Mouse (Mus musculus) forebrain, embryonic 12.5 days (tissue): ENCODE results near the gene Ppy. TPM values are rescaled to one million over a fixed set of nuclear protein-coding genes. Genes with fewer than 3 reads are reported as not detected.

Experiments
- ATAC-seq: fragments of 200-750 bp; cut with Nextera tagmentation; 2 replicates; pipeline ENCODE4 v1.8.0; 2017; ENCODE audit warnings: moderate TSS enrichment; ENCODE audit not compliant: low FRiP score
- H3K27ac ChIP-seq: fragments of 300-500 bp; sonication (generic); 2 replicates; pipeline ENCODE4 v1.5.1; 2016; ENCODE audit warnings: mild to moderate bottlenecking
- H3K27me3 ChIP-seq: fragments of 300-500 bp; sonication (generic); 2 replicates; pipeline ENCODE4 v1.6.1; 2016; ENCODE audit warnings: mild to moderate bottlenecking
- H3K36me3 ChIP-seq: fragments of 300-500 bp; sonication (generic); replicated peaks from 2 replicates; pipeline ENCODE4 v1.6.1; 2016; ENCODE audit warnings: mild to moderate bottlenecking
- H3K4me1 ChIP-seq: fragments of 300-500 bp; sonication (generic); 2 replicates; pipeline ENCODE4 v1.6.1; 2016
- H3K4me2 ChIP-seq: fragments of 300-500 bp; sonication (generic); 2 replicates; pipeline ENCODE4 v1.6.1; 2016; ENCODE audit warnings: mild to moderate bottlenecking, moderate library complexity
- H3K4me3 ChIP-seq: fragments of 300-500 bp; sonication (generic); replicated peaks from 2 replicates; pipeline ENCODE4 v1.5.1; 2016; ENCODE audit warnings: mild to moderate bottlenecking
- H3K9ac ChIP-seq: fragments of 300-500 bp; sonication (generic); 2 replicates; pipeline ENCODE4 v1.6.1; 2016; ENCODE audit warnings: mild to moderate bottlenecking
- H3K9me3 ChIP-seq: fragments of 300-500 bp; sonication (generic); 2 replicates; pipeline ENCODE4 v1.6.1; 2016
- WGBS: fragments of 180-500 bp; shearing (Covaris S2); methylation state at CpG from one replicate; pipeline ENCODE4 v1.1.7; 2016; 5-methylcytosine and 5-hydroxymethylcytosine counted together
- polyA plus RNA-seq: library from polyadenylated mRNA; unstranded; fragments of >200 nt; fragmentation: Nextera tagmentation; extraction: Ambion mirVana; gene quantifications from 2 replicates; pipeline ENCODE4 v1.2.1, GENCODE M21; 2016

The Ppy gene
- polyA plus RNA-seq, 1 experiment from 2014 or later, result not detected

- Histone ChIP-seq H3K4me1 (peaks cover 64% of the 10 kb centered on the region), H3K27me3 (no peaks in the 10 kb centered on the region), H3K36me3 (peaks cover 13% of the 10 kb centered on the region), H3K9me3 (no peaks in the 10 kb centered on the region), H3K27ac (peak overlapping the region; percentile 96), H3K4me3 (peak overlapping the region; percentile 56), H3K4me2 (peak overlapping the region; percentile 86), H3K9ac (peak overlapping the region; percentile 64)
- no peak for ATAC-seq
- 13% methylated on average over 3 of the region's 3 CpGs for WGBS
Observed at GRCm38 (mm10) chr11:102086331-102086730, 14.8 kb downstream of the Ppy start.

GRCm38 (mm10) chr11:102084159-102084558 lies 17.0 kb downstream of the Ppy start:
- H3K4me3 ChIP-seq, result no peak overlapping the region

GRCm38 (mm10) chr11:102083193-102083592 lies 17.9 kb downstream of the Ppy start:
- Histone ChIP-seq H3K27ac (no peak overlapping the region), H3K4me3 (no peak overlapping the region), H3K36me3 (peaks cover 35% of the 10 kb centered on the region), H3K4me2 (peak overlapping the region; percentile 83), H3K4me1 (peaks cover 53% of the 10 kb centered on the region), H3K9me3 (no peaks in the 10 kb centered on the region), H3K27me3 (no peaks in the 10 kb centered on the region), H3K9ac (no peak overlapping the region)
- WGBS, result 44% methylated on average over 4 of the region's 4 CpGs
- no peak for ATAC-seq

More at GRCm38 (mm10) chr11:102084159-102084558, 17.0 kb downstream of the Ppy start:
- no peaks in the 10 kb centered on the region for H3K9me3 ChIP-seq
- peak overlapping the region; percentile 22; the same call in 1 of the 2 replicates for H3K27ac ChIP-seq
- peaks cover 26% of the 10 kb centered on the region for H3K36me3 ChIP-seq
- no peak overlapping the region for H3K4me2 ChIP-seq
- H3K27me3 ChIP-seq, result no peaks in the 10 kb centered on the region
- no peak for ATAC-seq
- 9% methylated on average over 7 of the region's 7 CpGs for WGBS
- no peak overlapping the region for H3K9ac ChIP-seq
- H3K4me1 ChIP-seq, result peaks cover 57% of the 10 kb centered on the region

- 3% methylated on average over 18 of the region's 18 CpGs for WGBS
- Histone ChIP-seq H3K9ac (peak overlapping the region; percentile 54), H3K36me3 (peaks cover 38% of the 10 kb centered on the region), H3K4me2 (peak overlapping the region; percentile 83), H3K9me3 (no peaks in the 10 kb centered on the region), H3K27ac (no peak overlapping the region), H3K27me3 (no peaks in the 10 kb centered on the region), H3K4me1 (peaks cover 53% of the 10 kb centered on the region), H3K4me3 (peak overlapping the region; percentile 40)
- ATAC-seq, result peak; percentile 89
Observed at GRCm38 (mm10) chr11:102082322-102082721, 18.8 kb downstream of the Ppy start.

GRCm38 (mm10) chr11:102073722-102074121 lies 27.4 kb downstream of the Ppy start:
- no peak for ATAC-seq
- Histone ChIP-seq H3K4me2 (no peak overlapping the region), H3K4me3 (no peak overlapping the region), H3K27ac (no peak overlapping the region), H3K9me3 (no peaks in the 10 kb centered on the region), H3K27me3 (no peaks in the 10 kb centered on the region), H3K9ac (no peak overlapping the region), H3K36me3 (peaks cover 33% of the 10 kb centered on the region), H3K4me1 (peaks cover 7% of the 10 kb centered on the region)
- 88% methylated on average over 14 of the region's 14 CpGs for WGBS

- peaks cover 26% of the 10 kb centered on the region for H3K36me3 ChIP-seq
- WGBS, result 88% methylated on average over 5 of the region's 5 CpGs
- no peaks in the 10 kb centered on the region for H3K27me3 ChIP-seq
- no peak overlapping the region for H3K4me2 ChIP-seq
- H3K4me3 ChIP-seq, result no peak overlapping the region
- H3K9ac ChIP-seq, result no peak overlapping the region
- peaks cover 7% of the 10 kb centered on the region for H3K4me1 ChIP-seq
- no peaks in the 10 kb centered on the region for H3K9me3 ChIP-seq
- ATAC-seq, result no peak
- H3K27ac ChIP-seq, result 0 out of 2 replicates have a peak overlapping the region, but pooled peaks have one; percentile 13
Observed at GRCm38 (mm10) chr11:102072729-102073128, 28.4 kb downstream of the Ppy start.

- peaks cover 7% of the 10 kb centered on the region for H3K4me1 ChIP-seq
- 8% methylated on average over 13 of the region's 13 CpGs for WGBS
- no peak for ATAC-seq
- H3K9ac ChIP-seq, result no peak overlapping the region
- H3K36me3 ChIP-seq, result peaks cover 13% of the 10 kb centered on the region
- H3K4me2 ChIP-seq, result peak overlapping the region; percentile 22; the same call in 1 of the 2 replicates
- no peaks in the 10 kb centered on the region for H3K9me3 ChIP-seq
- no peaks in the 10 kb centered on the region for H3K27me3 ChIP-seq
- 0 out of 2 replicates have a peak overlapping the region, but pooled peaks have one; percentile 25 for H3K27ac ChIP-seq
- H3K4me3 ChIP-seq, result no peak overlapping the region
Observed at GRCm38 (mm10) chr11:102070426-102070825, 30.7 kb downstream of the Ppy start.

- Histone ChIP-seq H3K9ac (no peak overlapping the region), H3K4me1 (peaks cover 7% of the 10 kb centered on the region), H3K9me3 (no peaks in the 10 kb centered on the region), H3K4me2 (no peak overlapping the region), H3K27me3 (no peaks in the 10 kb centered on the region), H3K27ac (no peak overlapping the region), H3K4me3 (no peak overlapping the region), H3K36me3 (peaks cover 7% of the 10 kb centered on the region)
- ATAC-seq, result no peak
- 60% methylated on average over 11 of the region's 11 CpGs for WGBS
Observed at GRCm38 (mm10) chr11:102069633-102070032, 31.5 kb downstream of the Ppy start.

- WGBS, result 29% methylated on average over 2 of the region's 2 CpGs
- H3K36me3 ChIP-seq, result peaks cover 6% of the 10 kb centered on the region
- no peak overlapping the region for H3K9ac ChIP-seq
- no peaks in the 10 kb centered on the region for H3K27me3 ChIP-seq
- H3K27ac ChIP-seq, result no peak overlapping the region
- no peak overlapping the region for H3K4me2 ChIP-seq
- H3K9me3 ChIP-seq, result no peaks in the 10 kb centered on the region
- no peak for ATAC-seq
- peaks cover 7% of the 10 kb centered on the region for H3K4me1 ChIP-seq
- H3K4me3 ChIP-seq, result no peak overlapping the region
Observed at GRCm38 (mm10) chr11:102068969-102069368, 32.1 kb downstream of the Ppy start.

- no peak overlapping the region for H3K4me3 ChIP-seq
- no peak overlapping the region for H3K27ac ChIP-seq
- H3K4me2 ChIP-seq, result no peak overlapping the region
- peaks cover 16% of the 10 kb centered on the region for H3K27me3 ChIP-seq
- H3K4me1 ChIP-seq, result peaks cover 8% of the 10 kb centered on the region
- no peaks in the 10 kb centered on the region for H3K9me3 ChIP-seq
- ATAC-seq, result no peak
- 80% methylated on average over 13 of the region's 13 CpGs for WGBS
- 0 out of 2 replicates have a peak overlapping the region, but pooled peaks have one; percentile 17 for H3K9ac ChIP-seq
- peaks cover 39% of the 10 kb centered on the region for H3K36me3 ChIP-seq
Observed at GRCm38 (mm10) chr11:102063076-102063475, 38.0 kb downstream of the Ppy start.

- Histone ChIP-seq H3K27ac (no peak overlapping the region), H3K9me3 (no peaks in the 10 kb centered on the region), H3K9ac (0 out of 2 replicates have a peak overlapping the region, but pooled peaks have one; percentile 65), H3K4me3 (peak overlapping the region; percentile 40; the same call in 1 of the 2 replicates), H3K36me3 (peaks cover 45% of the 10 kb centered on the region), H3K4me1 (peaks cover 8% of the 10 kb centered on the region), H3K27me3 (peaks cover 16% of the 10 kb centered on the region), H3K4me2 (peak overlapping the region; percentile 76; the same call in 1 of the 2 replicates)
- ATAC-seq, result no peak
- 30% methylated on average over 16 of the region's 16 CpGs for WGBS
Observed at GRCm38 (mm10) chr11:102061941-102062473, 39.1 kb downstream of the Ppy start.

- H3K4me3 ChIP-seq, result peak overlapping the region; percentile 40
- H3K36me3 ChIP-seq, result peaks cover 48% of the 10 kb centered on the region
- H3K4me1 ChIP-seq, result peaks cover 8% of the 10 kb centered on the region
- H3K4me2 ChIP-seq, result peak overlapping the region; percentile 76
- H3K27me3 ChIP-seq, result peaks cover 16% of the 10 kb centered on the region
- H3K9me3 ChIP-seq, result no peaks in the 10 kb centered on the region
- H3K9ac ChIP-seq, result peak overlapping the region; percentile 65
- ATAC-seq, result peak; percentile 85
- H3K27ac ChIP-seq, result no peak overlapping the region
- WGBS, result 2% methylated on average over 22 of the region's 23 CpGs
Observed at GRCm38 (mm10) chr11:102061236-102061940, 39.7 kb downstream of the Ppy start.
